In the genomic region with DNA sequence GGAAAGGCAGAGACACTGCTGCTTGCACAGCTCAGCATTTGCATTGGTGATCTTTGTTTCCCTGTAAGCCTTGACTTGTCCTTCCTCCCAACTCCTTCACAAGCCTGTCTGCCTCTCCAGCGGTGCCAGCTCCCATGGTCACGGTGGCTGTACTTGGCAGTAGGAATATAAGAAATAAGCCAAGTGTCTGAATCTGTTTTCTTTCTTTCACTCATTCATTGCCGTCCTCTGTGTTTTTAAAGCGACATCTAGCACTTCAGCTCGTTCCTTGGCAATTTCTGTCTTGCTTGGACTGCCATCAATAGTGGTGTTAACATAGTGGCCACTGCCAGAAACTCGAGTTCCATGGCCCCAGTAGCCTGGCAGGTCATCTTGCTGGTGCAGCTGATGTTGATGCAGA, we compare ENCODE assay signal across 14 mouse cellular contexts.
DNase-seq lines count a peak whose midpoint lies in the region; ATAC-seq and TF ChIP-seq lines count a peak whose summit lies in the region.
"Had no signal": no experiment of that assay in that cellular context is flagged by ENCODE, and none has a peak within 500 bp of the region (broad histone marks: within the 10 kb centered on the region; RNA-seq: fewer than 3 reads in every experiment).

No protein-coding gene starts in this region.

- whole genome bisulfite sequencing in midbrain, postnatal 0 days: 72% methylated on average over 6 of the region's 6 CpGs
- WGBS in midbrain, embryonic 10.5 days: 79% methylated on average over 6 of the region's 6 CpGs
- WGBS in liver, embryonic 12.5 days (ENCODE audit: insufficient replicate concordance): 52% methylated on average over 6 of the region's 6 CpGs

- no peak overlapping the region for H3K27ac ChIP-seq in midbrain, postnatal 0 days (ENCODE audit: low read depth, low read length)
- no peak overlapping the region for H3K27ac ChIP-seq in midbrain, embryonic 10.5 days (replicated peaks)
- no peak overlapping the region for H3K27ac ChIP-seq in liver, embryonic 12.5 days
- H3K27ac ChIP-seq: embryonic facial prominence, embryonic 12.5 days; hindbrain, embryonic 10.5 days; liver, embryonic 13.5 days; midbrain, embryonic 12.5 days had no signal

- DNase-seq in gastrocnemius, postnatal 10 days: peak; percentile 4
- no peak for DNase-seq in gastrocnemius, postnatal 4 days (ENCODE audit: low spot score in 2 of 2)
- DNase-seq in midbrain, postnatal 0 days (ENCODE audit: low spot score): peak; percentile 62
- DNase-seq in midbrain, embryonic 10.5 days (ENCODE audit: low spot score): no peak
- peak; percentile 14 for DNase-seq in layer of hippocampus, adult 9-11 months
- DNase-seq in right cerebral cortex, postnatal 25 days: peak; percentile 12
- DNase-seq: adrenal gland, postnatal 14 days; kidney, adult 8-10 months; liver, embryonic 13.5 days had no signal

- no peak overlapping the region for H3K4me2 ChIP-seq in midbrain, postnatal 0 days (ENCODE audit: low read depth, low read length, poor library complexity, severe bottlenecking)
- H3K4me2 ChIP-seq in liver, embryonic 12.5 days: no peak overlapping the region
- H3K4me2 ChIP-seq: embryonic facial prominence, embryonic 12.5 days; liver, embryonic 13.5 days; midbrain, embryonic 12.5 days had no signal

- no peak overlapping the region for H3K4me3 ChIP-seq in midbrain, postnatal 0 days (ENCODE audit: low read depth, low read length)
- H3K4me3 ChIP-seq in midbrain, embryonic 10.5 days: no peak overlapping the region
- no peak overlapping the region for H3K4me3 ChIP-seq in liver, embryonic 12.5 days
- H3K4me3 ChIP-seq: embryonic facial prominence, embryonic 12.5 days; hindbrain, embryonic 10.5 days; liver, embryonic 13.5 days; midbrain, embryonic 12.5 days had no signal

- no peaks in the 10 kb centered on the region for H3K4me1 ChIP-seq in midbrain, postnatal 0 days (ENCODE audit: insufficient read depth, low read length)
- H3K4me1 ChIP-seq in midbrain, embryonic 10.5 days: no peaks in the 10 kb centered on the region
- H3K4me1 ChIP-seq in liver, embryonic 12.5 days: no peaks in the 10 kb centered on the region
- H3K4me1 ChIP-seq: embryonic facial prominence, embryonic 12.5 days; hindbrain, embryonic 10.5 days; liver, embryonic 13.5 days; midbrain, embryonic 12.5 days had no signal

- no peak for TF ChIP-seq CTCF in midbrain, postnatal 0 days (IDR thresholded peaks at IDR 0.05)

- H3K9ac ChIP-seq in midbrain, postnatal 0 days (replicated peaks; ENCODE audit: low read length, poor library complexity, severe bottlenecking): no peak overlapping the region
- no peak overlapping the region for H3K9ac ChIP-seq in liver, embryonic 12.5 days
- H3K9ac ChIP-seq: embryonic facial prominence, embryonic 12.5 days; liver, embryonic 13.5 days; midbrain, embryonic 12.5 days had no signal

- no peaks in the 10 kb centered on the region for H3K36me3 ChIP-seq in midbrain, postnatal 0 days (ENCODE audit: insufficient read depth, low read length)
- H3K36me3 ChIP-seq in midbrain, embryonic 10.5 days: no peaks in the 10 kb centered on the region
- no peaks in the 10 kb centered on the region for H3K36me3 ChIP-seq in liver, embryonic 12.5 days
- H3K36me3 ChIP-seq: embryonic facial prominence, embryonic 12.5 days; hindbrain, embryonic 10.5 days; liver, embryonic 13.5 days; midbrain, embryonic 12.5 days had no signal

- H3K27me3 ChIP-seq in midbrain, postnatal 0 days (ENCODE audit: insufficient read depth, low read length): no peaks in the 10 kb centered on the region
- H3K27me3 ChIP-seq in midbrain, embryonic 10.5 days (ENCODE audit: low read depth, poor library complexity, severe bottlenecking): no peaks in the 10 kb centered on the region
- H3K27me3 ChIP-seq in liver, embryonic 12.5 days (replicated peaks): no peaks in the 10 kb centered on the region
- H3K27me3 ChIP-seq: embryonic facial prominence, embryonic 12.5 days; liver, embryonic 13.5 days; midbrain, embryonic 12.5 days had no signal

- no peak for ATAC-seq in midbrain, postnatal 0 days (ENCODE audit: low FRiP score)
- no peak for ATAC-seq in liver, embryonic 12.5 days
- ATAC-seq: Patski had no signal

- H3K9me3 ChIP-seq in midbrain, postnatal 0 days (ENCODE audit: low read length): no peaks in the 10 kb centered on the region
- H3K9me3 ChIP-seq in midbrain, embryonic 10.5 days (replicated peaks): no peaks in the 10 kb centered on the region
- H3K9me3 ChIP-seq in liver, embryonic 12.5 days (replicated peaks): no peaks in the 10 kb centered on the region
- H3K9me3 ChIP-seq: embryonic facial prominence, embryonic 12.5 days; hindbrain, embryonic 10.5 days; liver, embryonic 13.5 days; midbrain, embryonic 12.5 days had no signal

Comparison
In these comparisons a context has a peak if more than half of its experiments do, and no peak if none do; other contexts are left out.
1. DNase-seq: peak in gastrocnemius, postnatal 10 days (single experiment), midbrain, postnatal 0 days (single experiment), layer of hippocampus, adult 9-11 months (single experiment) and right cerebral cortex, postnatal 25 days (single experiment); none in gastrocnemius, postnatal 4 days (0 of 2) and midbrain, embryonic 10.5 days (single experiment).